Mouse (Mus musculus): ENCODE data around the gene Nr2f1. TPM values are rescaled to one million over a fixed set of nuclear protein-coding genes. Genes with fewer than 3 reads are reported as not detected.

Gene Nr2f1
- polyA plus RNA-seq, 1 experiment from 2014 or later: 42.9 TPM

DNA sequence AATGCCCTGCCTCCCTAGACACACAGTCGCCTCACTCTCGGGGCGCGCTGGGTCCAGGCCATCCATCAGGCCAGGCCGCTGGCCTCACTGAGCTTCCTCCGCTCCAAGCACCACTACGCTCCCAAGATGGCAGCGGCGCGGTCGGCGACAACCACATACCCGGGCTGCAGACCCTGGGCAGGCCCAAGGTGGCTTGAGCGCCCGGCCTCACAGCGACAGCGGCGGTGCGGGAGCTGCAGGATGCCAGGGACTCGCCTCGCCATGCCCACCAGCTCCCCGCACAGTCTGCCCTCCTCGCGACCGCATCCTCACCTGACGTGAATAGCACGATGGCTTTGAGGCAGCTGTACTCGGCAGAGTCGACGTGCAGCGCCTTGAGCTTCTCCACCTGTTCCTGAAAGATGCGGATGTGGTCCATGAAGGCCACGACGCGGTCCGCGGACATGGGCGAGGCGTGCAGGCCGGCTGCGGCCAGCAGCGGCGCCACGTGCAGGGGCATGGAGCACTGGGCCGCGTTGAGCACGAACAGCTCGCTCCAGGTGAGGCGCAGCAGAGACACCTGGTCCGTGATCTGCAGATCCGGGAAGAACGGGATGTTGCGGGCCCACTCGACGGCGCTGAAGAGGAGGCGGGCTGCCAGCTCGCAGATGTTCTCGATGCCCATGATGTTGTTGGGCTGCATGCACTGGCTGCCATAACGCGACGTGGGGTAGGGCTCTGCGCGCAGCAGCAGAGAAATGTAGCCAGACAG is 4.5 kb downstream of the Nr2f1 start:
- peaks cover 3% of the 10 kb centered on the region for H3K4me1 ChIP-seq (ENCODE audit: control insufficient read depth, insufficient read depth, low read depth, low read length)
- WGBS: 2% methylated on average over 60 of the region's 64 CpGs
- peak; percentile 31 for ATAC-seq
- peak overlapping the region; percentile 62 for H3K9ac ChIP-seq (ENCODE audit: low read depth, low read length)
- H3K36me3 ChIP-seq (ENCODE audit: control insufficient read depth, insufficient read depth, low read length): no peaks in the 10 kb centered on the region
- no peaks in the 10 kb centered on the region for H3K9me3 ChIP-seq (ENCODE audit: control insufficient read depth, low read length)
- H3K27me3 ChIP-seq (replicated peaks; ENCODE audit: control insufficient read depth, insufficient read depth, low read length): no peaks in the 10 kb centered on the region
- peak overlapping the region; percentile 70 for H3K27ac ChIP-seq (ENCODE audit: low read depth, low read length)
- H3K4me3 ChIP-seq (ENCODE audit: low read length): peak overlapping the region; percentile 44
- H3K4me2 ChIP-seq (ENCODE audit: low read length): peak overlapping the region; percentile 64

DNA sequence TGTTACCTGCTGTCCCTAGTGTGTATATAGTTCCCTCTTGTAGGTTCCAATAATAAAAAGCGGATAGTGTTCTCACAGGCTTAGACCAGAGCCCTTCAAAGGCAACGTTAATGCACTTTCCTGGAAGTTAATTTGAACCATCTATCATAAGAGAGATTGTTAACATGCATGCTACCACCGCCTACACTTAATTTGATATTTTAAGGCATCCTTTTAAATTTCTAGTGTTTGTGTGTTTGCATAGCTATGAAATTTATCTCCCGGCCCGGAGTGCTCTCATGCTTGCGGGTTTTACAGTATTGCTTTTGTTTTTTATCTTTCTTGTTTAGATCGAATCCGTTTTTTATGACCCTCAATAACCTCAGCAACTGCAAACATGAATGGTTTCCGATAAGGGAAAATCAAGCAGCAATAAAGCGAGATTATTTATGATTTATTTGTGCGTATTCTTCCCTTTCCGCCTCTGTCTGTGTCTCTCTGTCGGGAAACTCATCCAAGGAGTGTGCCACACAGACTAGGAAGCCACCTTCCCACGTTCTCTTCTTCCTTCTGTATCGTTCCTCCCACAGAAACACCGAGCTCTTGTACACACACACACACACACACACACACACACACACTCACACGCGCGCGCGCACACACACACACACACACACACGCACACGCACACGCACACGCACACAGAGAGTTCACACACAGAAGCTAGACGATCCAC is 5.3 kb downstream of the Nr2f1 start:
- peak; percentile 12 for ATAC-seq
- H3K4me1 ChIP-seq (ENCODE audit: control insufficient read depth, insufficient read depth, low read depth, low read length): peaks cover 3% of the 10 kb centered on the region
- peak overlapping the region; percentile 64 for H3K4me2 ChIP-seq (ENCODE audit: low read length)
- no peaks in the 10 kb centered on the region for H3K36me3 ChIP-seq (ENCODE audit: control insufficient read depth, insufficient read depth, low read length)
- no peaks in the 10 kb centered on the region for H3K9me3 ChIP-seq (ENCODE audit: control insufficient read depth, low read length)
- H3K9ac ChIP-seq (ENCODE audit: low read depth, low read length): peak overlapping the region; percentile 62
- WGBS: 6% methylated on average over 22 of the region's 26 CpGs
- H3K4me3 ChIP-seq (ENCODE audit: low read length): peak overlapping the region; percentile 44
- H3K27ac ChIP-seq (ENCODE audit: low read depth, low read length): peak overlapping the region; percentile 70
- H3K27me3 ChIP-seq (replicated peaks; ENCODE audit: control insufficient read depth, insufficient read depth, low read length): no peaks in the 10 kb centered on the region

DNA sequence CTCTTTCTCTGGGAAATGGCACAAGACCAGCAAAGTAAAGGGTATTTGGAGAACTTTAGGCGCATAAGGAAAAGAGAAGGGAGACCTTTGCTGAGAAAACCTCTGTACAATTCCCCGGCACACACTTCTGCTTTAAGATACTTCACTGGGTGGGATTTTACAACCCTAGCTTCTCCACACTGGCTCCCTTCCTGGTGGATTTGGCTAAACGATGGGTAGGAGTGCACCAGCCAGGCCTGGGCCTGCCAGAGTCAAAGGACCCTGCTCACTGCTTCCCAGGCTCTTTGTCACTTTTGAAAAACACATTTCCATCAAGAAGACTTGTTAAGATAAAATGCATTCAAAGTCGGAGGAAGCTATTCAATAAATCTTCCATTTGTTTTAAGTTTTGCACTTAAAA is 6.3 kb downstream of the Nr2f1 start:
- peak overlapping the region; percentile 64 for H3K4me2 ChIP-seq (ENCODE audit: low read length)
- H3K4me3 ChIP-seq (ENCODE audit: low read length): peak overlapping the region; percentile 44
- no peaks in the 10 kb centered on the region for H3K9me3 ChIP-seq (ENCODE audit: control insufficient read depth, low read length)
- no peaks in the 10 kb centered on the region for H3K27me3 ChIP-seq (replicated peaks; ENCODE audit: control insufficient read depth, insufficient read depth, low read length)
- peak overlapping the region; percentile 20 for H3K9ac ChIP-seq (ENCODE audit: low read depth, low read length)
- no peaks in the 10 kb centered on the region for H3K36me3 ChIP-seq (ENCODE audit: control insufficient read depth, insufficient read depth, low read length)
- peak; percentile 53; the same call in 1 of the 2 replicates for ATAC-seq
- 22% methylated on average over 4 of the region's 4 CpGs for WGBS
- H3K4me1 ChIP-seq (ENCODE audit: control insufficient read depth, insufficient read depth, low read depth, low read length): peaks cover 3% of the 10 kb centered on the region
- peak overlapping the region; percentile 40 for H3K27ac ChIP-seq (ENCODE audit: low read depth, low read length)

- no peaks in the 10 kb centered on the region for H3K36me3 ChIP-seq (ENCODE audit: control insufficient read depth, insufficient read depth, low read length)
- no peak overlapping the region for H3K9ac ChIP-seq (ENCODE audit: low read depth, low read length)
- peaks cover 3% of the 10 kb centered on the region for H3K4me1 ChIP-seq (ENCODE audit: control insufficient read depth, insufficient read depth, low read depth, low read length)
- no peaks in the 10 kb centered on the region for H3K27me3 ChIP-seq (replicated peaks; ENCODE audit: control insufficient read depth, insufficient read depth, low read length)
- no peaks in the 10 kb centered on the region for H3K9me3 ChIP-seq (ENCODE audit: control insufficient read depth, low read length)
- 0 out of 2 replicates have a peak overlapping the region, but pooled peaks have one; percentile 13 for H3K27ac ChIP-seq (ENCODE audit: low read depth, low read length)
- ATAC-seq: no peak
- H3K4me2 ChIP-seq (ENCODE audit: low read length): peak overlapping the region; percentile 48
- H3K4me3 ChIP-seq (ENCODE audit: low read length): no peak overlapping the region
- WGBS: 36% methylated on average over 10 of the region's 10 CpGs
Measured at GRCm38 (mm10) chr13:78189586-78189985, 10.0 kb downstream of the Nr2f1 start.

- Histone ChIP-seq H3K9ac (ENCODE audit: low read depth, low read length) (no peak overlapping the region; the same call in 1 of the 2 replicates), H3K27ac (ENCODE audit: low read depth, low read length) (peak overlapping the region; percentile 6; the same call in 1 of the 2 replicates), H3K36me3 (ENCODE audit: control insufficient read depth, insufficient read depth, low read length) (no peaks in the 10 kb centered on the region), H3K4me3 (ENCODE audit: low read length) (no peak overlapping the region), H3K9me3 (ENCODE audit: control insufficient read depth, low read length) (no peaks in the 10 kb centered on the region), H3K4me2 (ENCODE audit: low read length) (0 out of 2 replicates have a peak overlapping the region, but pooled peaks have one; percentile 4), H3K27me3 (replicated peaks; ENCODE audit: control insufficient read depth, insufficient read depth, low read length) (no peaks in the 10 kb centered on the region), H3K4me1 (ENCODE audit: control insufficient read depth, insufficient read depth, low read depth, low read length) (peaks cover 3% of the 10 kb centered on the region)
- WGBS: 48% methylated on average over 5 of the region's 5 CpGs
- no peak for ATAC-seq
Measured at GRCm38 (mm10) chr13:78187833-78188232, 11.7 kb downstream of the Nr2f1 start.

GRCm38 (mm10) chr13:78186340-78186946 is 13.1 kb downstream of the Nr2f1 start:
- Histone ChIP-seq H3K27me3 (replicated peaks; ENCODE audit: control insufficient read depth, insufficient read depth, low read length) (no peaks in the 10 kb centered on the region), H3K9me3 (ENCODE audit: control insufficient read depth, low read length) (no peaks in the 10 kb centered on the region), H3K4me3 (ENCODE audit: low read length) (no peak overlapping the region), H3K9ac (ENCODE audit: low read depth, low read length) (no peak overlapping the region), H3K4me2 (ENCODE audit: low read length) (no peak overlapping the region), H3K36me3 (ENCODE audit: control insufficient read depth, insufficient read depth, low read length) (no peaks in the 10 kb centered on the region), H3K4me1 (ENCODE audit: control insufficient read depth, insufficient read depth, low read depth, low read length) (no peaks in the 10 kb centered on the region; the same call in none of the 2 replicates), H3K27ac (ENCODE audit: low read depth, low read length) (no peak overlapping the region; the same call in 1 of the 2 replicates)
- no peak for ATAC-seq
- 29% methylated on average over 12 of the region's 12 CpGs for WGBS

- peak overlapping the region; percentile 59 for H3K27ac ChIP-seq (ENCODE audit: low read depth, low read length)
- no peaks in the 10 kb centered on the region for H3K9me3 ChIP-seq (ENCODE audit: control insufficient read depth, low read length)
- H3K36me3 ChIP-seq (ENCODE audit: control insufficient read depth, insufficient read depth, low read length): no peaks in the 10 kb centered on the region
- ATAC-seq: no peak
- peaks cover 6% of the 10 kb centered on the region for H3K4me1 ChIP-seq (ENCODE audit: control insufficient read depth, insufficient read depth, low read depth, low read length)
- H3K9ac ChIP-seq (ENCODE audit: low read depth, low read length): no peak overlapping the region
- H3K27me3 ChIP-seq (replicated peaks; ENCODE audit: control insufficient read depth, insufficient read depth, low read length): no peaks in the 10 kb centered on the region
- no peak overlapping the region for H3K4me3 ChIP-seq (ENCODE audit: low read length)
- peak overlapping the region; percentile 11 for H3K4me2 ChIP-seq (ENCODE audit: low read length)
- WGBS: 17% methylated on average over 14 of the region's 14 CpGs
Measured at GRCm38 (mm10) chr13:78184786-78185466, 14.6 kb downstream of the Nr2f1 start.

- Histone ChIP-seq H3K9ac (ENCODE audit: low read depth, low read length) (peak overlapping the region; percentile 7; the same call in 1 of the 2 replicates), H3K4me3 (ENCODE audit: low read length) (no peak overlapping the region), H3K4me2 (ENCODE audit: low read length) (peak overlapping the region; percentile 16), H3K4me1 (ENCODE audit: control insufficient read depth, insufficient read depth, low read depth, low read length) (peaks cover 14% of the 10 kb centered on the region), H3K27ac (ENCODE audit: low read depth, low read length) (peak overlapping the region; percentile 59), H3K36me3 (ENCODE audit: control insufficient read depth, insufficient read depth, low read length) (no peaks in the 10 kb centered on the region), H3K27me3 (replicated peaks; ENCODE audit: control insufficient read depth, insufficient read depth, low read length) (no peaks in the 10 kb centered on the region), H3K9me3 (ENCODE audit: control insufficient read depth, low read length) (no peaks in the 10 kb centered on the region)
- WGBS: 15% methylated on average over 5 of the region's 5 CpGs
- peak; percentile 75 for ATAC-seq
Measured at GRCm38 (mm10) chr13:78183986-78184385, 15.6 kb downstream of the Nr2f1 start.
